Mouse (Mus musculus): Measurements from ENCODE around the gene Dcst1. TPM values are rescaled to one million over a fixed set of nuclear protein-coding genes. Genes with fewer than 3 reads are reported as not detected.

Dcst1 gene
- polyA plus RNA-seq, 1 experiment from 2014 or later, result 0.12 TPM

GRCm38 (mm10) chr3:89390699-89391662 lies 25.9 kb upstream of the Dcst1 start:
- H3K27me3 ChIP-seq (ENCODE audit: control insufficient read depth, insufficient read depth, low read depth, low read length), result peaks cover 31% of the 10 kb centered on the region
- peaks cover 57% of the 10 kb centered on the region for H3K4me1 ChIP-seq (ENCODE audit: control insufficient read depth, low read depth, low read length)
- 18% methylated on average over 19 of the region's 19 CpGs for WGBS (ENCODE audit: insufficient replicate concordance)
- H3K4me3 ChIP-seq (ENCODE audit: low read depth, low read length), result peak overlapping the region; percentile 71
- H3K27ac ChIP-seq (ENCODE audit: low read length), result peak overlapping the region; percentile 81
- no peaks in the 10 kb centered on the region for H3K9me3 ChIP-seq (replicated peaks; ENCODE audit: control insufficient read depth, low read length)
- no peaks in the 10 kb centered on the region for H3K36me3 ChIP-seq (ENCODE audit: control insufficient read depth, insufficient read depth)
- peak overlapping the region; percentile 68 for H3K9ac ChIP-seq (ENCODE audit: low read depth, low read length)
- no peak for ATAC-seq (ENCODE audit: low read depth)
- H3K4me2 ChIP-seq (ENCODE audit: low read depth, low read length), result peak overlapping the region; percentile 99

DNA sequence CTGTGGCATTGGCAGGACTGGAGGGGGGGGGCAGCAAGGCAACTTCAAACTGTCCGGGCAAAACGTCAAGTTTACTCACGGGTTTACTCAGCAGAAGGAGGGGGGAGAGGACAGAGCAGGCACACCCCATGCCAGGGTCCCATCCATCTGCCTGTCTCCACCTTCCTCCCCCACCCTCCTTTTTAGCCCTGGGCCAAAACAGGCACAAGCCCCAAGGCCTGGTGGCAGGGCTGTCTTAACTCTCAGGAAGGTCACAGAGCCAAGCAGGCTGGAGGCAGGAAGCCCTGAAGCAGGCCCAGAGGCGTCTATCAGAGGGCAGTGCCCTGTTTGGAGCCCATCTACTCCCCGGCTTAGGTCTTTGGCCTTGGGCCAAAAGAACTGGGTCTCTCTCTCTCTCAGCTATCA lies 25.1 kb upstream of the Dcst1 start:
- H3K9ac ChIP-seq (ENCODE audit: low read depth, low read length), result no peak overlapping the region
- peaks cover 27% of the 10 kb centered on the region for H3K27me3 ChIP-seq (ENCODE audit: control insufficient read depth, insufficient read depth, low read depth, low read length)

GRCm38 (mm10) chr3:89388901-89389740 lies 24.1 kb upstream of the Dcst1 start:
- Histone ChIP-seq H3K4me1 (ENCODE audit: control insufficient read depth, low read depth, low read length) (peaks cover 39% of the 10 kb centered on the region), H3K4me3 (ENCODE audit: low read depth, low read length) (no peak overlapping the region), H3K27ac (ENCODE audit: low read length) (peak overlapping the region; percentile 50), H3K4me2 (ENCODE audit: low read depth, low read length) (peak overlapping the region; percentile 99), H3K36me3 (ENCODE audit: control insufficient read depth, insufficient read depth) (no peaks in the 10 kb centered on the region), H3K27me3 (ENCODE audit: control insufficient read depth, insufficient read depth, low read depth, low read length) (peaks cover 22% of the 10 kb centered on the region), H3K9me3 (replicated peaks; ENCODE audit: control insufficient read depth, low read length) (no peaks in the 10 kb centered on the region), H3K9ac (ENCODE audit: low read depth, low read length) (no peak overlapping the region)
- 31% methylated on average over 5 of the region's 6 CpGs for WGBS (ENCODE audit: insufficient replicate concordance)
- ATAC-seq (ENCODE audit: low read depth), result no peak

More for the DNA sequence above, 25.1 kb upstream of the Dcst1 start:
- H3K27ac ChIP-seq (ENCODE audit: low read length), result peak overlapping the region; percentile 81
- no peak for ATAC-seq (ENCODE audit: low read depth)
- peak overlapping the region; percentile 99 for H3K4me2 ChIP-seq (ENCODE audit: low read depth, low read length)
- H3K4me3 ChIP-seq (ENCODE audit: low read depth, low read length), result no peak overlapping the region
- WGBS (ENCODE audit: insufficient replicate concordance), result 39% methylated on average over 5 of the region's 5 CpGs
- H3K36me3 ChIP-seq (ENCODE audit: control insufficient read depth, insufficient read depth), result no peaks in the 10 kb centered on the region
- H3K9me3 ChIP-seq (replicated peaks; ENCODE audit: control insufficient read depth, low read length), result no peaks in the 10 kb centered on the region
- peaks cover 48% of the 10 kb centered on the region for H3K4me1 ChIP-seq (ENCODE audit: control insufficient read depth, low read depth, low read length)

DNA sequence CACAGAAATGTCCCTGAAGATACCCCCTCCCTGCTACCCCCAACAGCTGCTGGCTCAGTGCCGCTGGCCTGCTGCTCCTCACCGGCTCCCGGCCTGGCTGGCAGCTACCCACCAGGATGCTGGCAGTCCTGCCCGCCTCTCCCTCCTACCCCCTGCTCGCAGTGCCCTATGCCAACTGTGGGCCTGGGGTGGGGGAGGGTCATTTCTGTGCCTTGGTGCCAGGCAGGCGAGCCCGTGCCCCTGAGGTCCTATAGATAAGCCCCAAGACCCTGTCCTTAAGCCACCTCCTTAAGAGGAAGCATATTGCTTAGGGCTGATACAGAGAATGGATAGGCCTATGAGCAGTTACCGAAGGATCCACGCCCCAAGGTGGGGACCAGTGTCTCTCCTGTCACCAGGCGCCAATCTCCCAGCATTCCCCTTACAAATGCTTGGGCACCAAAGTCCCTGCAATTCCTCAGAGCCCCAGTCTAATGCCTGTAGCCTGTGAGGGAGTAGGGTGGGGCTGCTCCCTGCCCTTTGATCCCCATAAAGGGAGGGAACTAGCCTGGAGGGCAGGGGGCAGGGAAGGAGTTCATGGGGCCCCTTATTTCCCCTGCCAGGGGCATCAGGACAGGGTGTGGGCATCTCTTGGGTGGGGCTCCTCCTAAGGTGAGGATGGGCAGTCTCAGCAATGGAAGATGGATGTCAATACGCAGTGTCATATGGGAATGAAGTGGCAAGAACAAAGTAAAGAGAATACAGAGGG lies 23.3 kb upstream of the Dcst1 start:
- Histone ChIP-seq H3K9ac (ENCODE audit: low read depth, low read length) (no peak overlapping the region), H3K4me3 (ENCODE audit: low read depth, low read length) (peak overlapping the region; percentile 43; the same call in 1 of the 2 replicates), H3K27me3 (ENCODE audit: control insufficient read depth, insufficient read depth, low read depth, low read length) (peaks cover 22% of the 10 kb centered on the region), H3K9me3 (replicated peaks; ENCODE audit: control insufficient read depth, low read length) (no peaks in the 10 kb centered on the region), H3K4me2 (ENCODE audit: low read depth, low read length) (peak overlapping the region; percentile 19), H3K4me1 (ENCODE audit: control insufficient read depth, low read depth, low read length) (peaks cover 33% of the 10 kb centered on the region), H3K36me3 (ENCODE audit: control insufficient read depth, insufficient read depth) (no peaks in the 10 kb centered on the region), H3K27ac (ENCODE audit: low read length) (peak overlapping the region; percentile 56)
- ATAC-seq (ENCODE audit: low read depth), result peak; percentile 3; the same call in 1 of the 2 replicates
- 37% methylated on average over 11 of the region's 11 CpGs for WGBS (ENCODE audit: insufficient replicate concordance)

DNA sequence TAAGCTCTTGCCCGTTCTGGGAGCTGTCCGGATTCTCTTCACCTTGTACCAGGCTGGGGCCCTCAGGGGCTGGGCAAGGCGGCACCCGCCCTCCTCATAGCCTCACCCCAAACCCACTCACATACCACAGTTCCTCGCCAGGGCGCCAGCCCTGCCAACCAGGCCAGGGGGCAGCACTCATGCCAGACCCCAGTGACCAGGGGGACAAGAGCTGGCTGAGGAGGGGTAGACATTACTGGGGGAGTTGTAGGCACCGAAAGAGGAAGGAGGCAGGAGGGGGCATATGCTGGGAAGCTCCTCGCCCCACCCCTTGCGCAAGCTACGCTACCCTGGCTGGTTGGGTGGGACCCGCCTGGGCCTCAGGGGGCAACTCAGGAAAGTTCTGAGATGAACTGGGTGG lies 22.6 kb upstream of the Dcst1 start:
- Histone ChIP-seq H3K4me1 (ENCODE audit: control insufficient read depth, low read depth, low read length) (peaks cover 33% of the 10 kb centered on the region), H3K4me3 (ENCODE audit: low read depth, low read length) (peak overlapping the region; percentile 43), H3K36me3 (ENCODE audit: control insufficient read depth, insufficient read depth) (no peaks in the 10 kb centered on the region), H3K9ac (ENCODE audit: low read depth, low read length) (peak overlapping the region; percentile 20; the same call in 1 of the 2 replicates), H3K4me2 (ENCODE audit: low read depth, low read length) (0 out of 2 replicates have a peak overlapping the region, but pooled peaks have one; percentile 3), H3K27ac (ENCODE audit: low read length) (peak overlapping the region; percentile 56), H3K27me3 (ENCODE audit: control insufficient read depth, insufficient read depth, low read depth, low read length) (peaks cover 18% of the 10 kb centered on the region), H3K9me3 (replicated peaks; ENCODE audit: control insufficient read depth, low read length) (no peaks in the 10 kb centered on the region)
- no peak for ATAC-seq (ENCODE audit: low read depth)
- 53% methylated on average over 11 of the region's 11 CpGs for WGBS (ENCODE audit: insufficient replicate concordance)

GRCm38 (mm10) chr3:89386438-89387420 lies 21.7 kb upstream of the Dcst1 start:
- H3K9ac ChIP-seq (ENCODE audit: low read depth, low read length), result peak overlapping the region; percentile 16; the same call in 1 of the 2 replicates
- H3K4me1 ChIP-seq (ENCODE audit: control insufficient read depth, low read depth, low read length), result peaks cover 33% of the 10 kb centered on the region
- H3K4me3 ChIP-seq (ENCODE audit: low read depth, low read length), result peak overlapping the region; percentile 43
- H3K36me3 ChIP-seq (ENCODE audit: control insufficient read depth, insufficient read depth), result no peaks in the 10 kb centered on the region
- peaks cover 9% of the 10 kb centered on the region for H3K27me3 ChIP-seq (ENCODE audit: control insufficient read depth, insufficient read depth, low read depth, low read length)
- peak overlapping the region; percentile 16 for H3K4me2 ChIP-seq (ENCODE audit: low read depth, low read length)
- 54% methylated on average over 17 of the region's 17 CpGs for WGBS (ENCODE audit: insufficient replicate concordance)
- H3K9me3 ChIP-seq (replicated peaks; ENCODE audit: control insufficient read depth, low read length), result no peaks in the 10 kb centered on the region
- peak overlapping the region; percentile 56 for H3K27ac ChIP-seq (ENCODE audit: low read length)
- no peak for ATAC-seq (ENCODE audit: low read depth)

DNA sequence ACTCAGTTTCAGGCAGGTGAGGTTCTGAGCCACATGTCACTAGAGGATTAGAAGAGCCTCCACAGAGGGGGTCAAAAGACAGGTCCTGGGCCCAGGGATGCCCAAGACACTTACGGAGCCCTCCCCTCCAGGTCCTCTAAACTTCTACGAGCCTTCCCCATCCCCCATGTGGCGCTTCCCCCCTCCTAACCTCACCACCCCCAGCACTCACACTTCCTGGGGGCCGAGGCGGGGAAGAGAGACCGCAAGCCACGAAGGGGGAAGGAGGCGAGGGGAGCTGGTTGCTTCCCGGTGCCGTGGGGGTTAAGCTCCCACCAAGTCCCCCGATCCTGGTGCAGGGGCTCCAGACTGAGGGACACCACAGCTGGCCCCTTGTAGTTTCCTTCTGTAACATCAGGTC lies 20.4 kb upstream of the Dcst1 start:
- Histone ChIP-seq H3K27ac (ENCODE audit: low read length) (peak overlapping the region; percentile 16; the same call in 1 of the 2 replicates), H3K9me3 (replicated peaks; ENCODE audit: control insufficient read depth, low read length) (no peaks in the 10 kb centered on the region), H3K4me3 (ENCODE audit: low read depth, low read length) (peak overlapping the region; percentile 43), H3K27me3 (ENCODE audit: control insufficient read depth, insufficient read depth, low read depth, low read length) (no peaks in the 10 kb centered on the region), H3K9ac (ENCODE audit: low read depth, low read length) (peak overlapping the region; percentile 10; the same call in 1 of the 2 replicates), H3K4me2 (ENCODE audit: low read depth, low read length) (peak overlapping the region; percentile 24), H3K4me1 (ENCODE audit: control insufficient read depth, low read depth, low read length) (peaks cover 25% of the 10 kb centered on the region), H3K36me3 (ENCODE audit: control insufficient read depth, insufficient read depth) (no peaks in the 10 kb centered on the region)
- ATAC-seq (ENCODE audit: low read depth), result no peak
- WGBS (ENCODE audit: insufficient replicate concordance), result 17% methylated on average over 10 of the region's 11 CpGs

Measured in liver, embryonic 16.5 days (tissue).